8 mouse cellular contexts compared by ENCODE assay signal in the genomic region with DNA sequence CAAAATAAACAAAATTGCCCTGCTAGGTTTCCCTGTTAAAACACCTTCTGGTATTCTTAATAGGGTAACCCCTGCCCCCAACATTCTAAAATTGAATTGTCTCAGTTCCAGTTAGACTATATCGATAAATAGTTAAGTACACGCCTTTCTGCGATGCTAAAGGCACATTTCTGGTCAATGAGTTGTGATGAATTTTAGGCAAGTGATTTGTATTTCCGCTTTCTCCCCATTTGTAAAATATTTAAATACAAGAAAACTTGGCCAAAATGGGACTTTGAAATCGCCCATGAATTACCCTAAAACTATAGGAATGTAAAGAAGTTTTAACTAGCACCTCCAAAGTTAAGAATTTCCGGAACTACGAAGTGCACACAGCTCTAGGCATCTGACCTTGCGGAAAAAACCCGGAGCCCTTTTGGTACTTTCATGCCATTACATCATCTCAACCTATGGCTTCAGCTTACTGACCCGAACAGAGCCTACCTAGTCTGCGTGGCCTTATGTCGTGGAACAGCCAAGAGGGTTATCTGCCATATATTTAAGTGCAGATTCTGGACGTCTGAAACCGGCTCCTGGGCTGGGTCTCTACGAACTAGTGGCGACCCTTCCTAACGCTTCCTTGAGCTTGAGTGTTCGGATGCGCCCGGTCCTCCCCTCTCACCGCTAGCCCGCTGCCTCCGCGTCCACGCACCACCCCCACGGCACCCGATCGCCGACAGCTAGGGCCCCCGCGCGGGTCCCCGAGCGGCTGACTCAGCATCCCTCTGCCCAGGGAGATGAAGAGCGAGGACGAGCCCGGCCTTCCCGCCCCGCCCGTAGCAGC. TPM values are rescaled to one million over a fixed set of nuclear protein-coding genes. Genes with fewer than 3 reads are reported as not detected.
DNase-seq lines count a peak whose midpoint lies in the region; ATAC-seq and TF ChIP-seq lines count a peak whose summit lies in the region.

No protein-coding gene starts in this region.

- no peak for DNase-seq in kidney, adult 9 months
- DNase-seq in MEL (ENCODE audit: low read depth, low spot score), result peak; percentile 78
- no peak for DNase-seq in left cerebral cortex, postnatal 10 days (ENCODE audit: extremely low spot score in 1 of 2, low spot score in 2 of 2)
- no peak for DNase-seq in right cerebral cortex, postnatal 10 days (ENCODE audit: low spot score in 2 of 2)

- H3K27ac ChIP-seq in kidney, embryonic 15.5 days, result peak overlapping the region; percentile 92
- peak overlapping the region; percentile 95 for H3K27ac ChIP-seq in MEL (ENCODE audit: control insufficient read depth, low read depth, low read length)
- peak overlapping the region; percentile 67; the same call in 1 of the 2 replicates for H3K27ac ChIP-seq in limb, embryonic 13.5 days
- H3K27ac ChIP-seq in neural tube, embryonic 13.5 days (replicated peaks), result peak overlapping the region; percentile 80

- no peak for TF ChIP-seq CTCF in MEL (IDR thresholded peaks at IDR 0.05 in 2 of 3, conservative IDR thresholded peaks at IDR 0.05 in 1 of 3; ENCODE audit: control insufficient read depth in 1 of 3, insufficient read depth in 1 of 3, low read depth in 2 of 3, low read length in 3 of 3, poor library complexity in 1 of 3, severe bottlenecking in 1 of 3)

- no peaks in the 10 kb centered on the region for H3K27me3 ChIP-seq in kidney, embryonic 15.5 days
- H3K27me3 ChIP-seq in MEL (ENCODE audit: control insufficient read depth in 1 of 2, insufficient read depth in 2 of 2, low read length in 2 of 2), result no peaks in the 10 kb centered on the region
- H3K27me3 ChIP-seq in limb, embryonic 13.5 days, result no peaks in the 10 kb centered on the region
- H3K27me3 ChIP-seq in neural tube, embryonic 13.5 days, result no peaks in the 10 kb centered on the region

- peaks cover 17% of the 10 kb centered on the region for H3K79me2 ChIP-seq in MEL (ENCODE audit: control insufficient read depth, insufficient read depth, low read length, poor library complexity)

- H3K4me1 ChIP-seq in kidney, embryonic 15.5 days, result peaks cover 8% of the 10 kb centered on the region
- peaks cover 0 to 8% of the 10 kb centered on the region in 2 experiments; a peak in 3 of 4 replicates for H3K4me1 ChIP-seq in MEL (ENCODE audit: control insufficient read depth in 1 of 2, insufficient read depth in 2 of 2, low read length in 2 of 2)
- peaks cover 6% of the 10 kb centered on the region; the same call in 1 of the 2 replicates for H3K4me1 ChIP-seq in limb, embryonic 13.5 days
- peaks cover 12% of the 10 kb centered on the region for H3K4me1 ChIP-seq in neural tube, embryonic 13.5 days (replicated peaks)

- no peak for TF ChIP-seq RAD21 in MEL (IDR thresholded peaks at IDR 0.05; ENCODE audit: low read depth, low read length)

- intact Hi-C loops in left cerebral cortex, postnatal 10 days (cut with DNase I), result no loop called here

- no peak; a peak in 1 of 4 replicates for TF ChIP-seq POLR2A in MEL (IDR thresholded peaks at IDR 0.05; ENCODE audit: control insufficient read depth in 1 of 2, insufficient read depth in 1 of 2, low read depth in 1 of 2, low read length in 2 of 2, poor library complexity in 1 of 2)

- no peaks in the 10 kb centered on the region for H3K9me3 ChIP-seq in kidney, embryonic 15.5 days (replicated peaks)
- H3K9me3 ChIP-seq in MEL (replicated peaks; ENCODE audit: insufficient read depth, low read length), result no peaks in the 10 kb centered on the region
- no peaks in the 10 kb centered on the region for H3K9me3 ChIP-seq in limb, embryonic 13.5 days
- no peaks in the 10 kb centered on the region for H3K9me3 ChIP-seq in neural tube, embryonic 13.5 days

- ATAC-seq in kidney, embryonic 15.5 days (replicated peaks; ENCODE audit: low FRiP score), result peak; percentile 10; the same call in 1 of the 2 replicates
- peak; percentile 79 for ATAC-seq in erythroblast, adult 5-6 weeks (replicated peaks; ENCODE audit: low FRiP score, poor library complexity, severe bottlenecking)
- no peak for ATAC-seq in limb, embryonic 13.5 days (ENCODE audit: low FRiP score, low read depth)
- no peak for ATAC-seq in neural tube, embryonic 13.5 days (ENCODE audit: low read depth)

- no peak for TF ChIP-seq EP300 in MEL (IDR thresholded peaks at IDR 0.05; ENCODE audit: low read depth in 1 of 2, low read length in 2 of 2)

- peak overlapping the region; percentile 56 for H3K4me2 ChIP-seq in kidney, embryonic 15.5 days
- peak overlapping the region; percentile 69 for H3K4me2 ChIP-seq in limb, embryonic 13.5 days (replicated peaks)
- H3K4me2 ChIP-seq in neural tube, embryonic 13.5 days, result peak overlapping the region; percentile 71

- peak overlapping the region; percentile 96 for H3K4me3 ChIP-seq in kidney, embryonic 15.5 days (replicated peaks)
- peak overlapping the region; percentile 91 to 92 for H3K4me3 ChIP-seq in MEL (ENCODE audit: control insufficient read depth in 1 of 2, insufficient read depth in 1 of 2, low read depth in 2 of 2, low read length in 2 of 2)
- peak overlapping the region; percentile 88 for H3K4me3 ChIP-seq in limb, embryonic 13.5 days
- peak overlapping the region; percentile 89 for H3K4me3 ChIP-seq in neural tube, embryonic 13.5 days

- 2% methylated on average over 40 of the region's 40 CpGs for WGBS in kidney, embryonic 15.5 days
- 3% methylated on average over 40 of the region's 40 CpGs for WGBS in limb, embryonic 13.5 days
- WGBS in neural tube, embryonic 13.5 days, result 2% methylated on average over 40 of the region's 40 CpGs

- H3K9ac ChIP-seq in kidney, embryonic 15.5 days, result peak overlapping the region; percentile 90
- peak overlapping the region; percentile 89 for H3K9ac ChIP-seq in MEL (ENCODE audit: control insufficient read depth, low read depth, low read length, poor library complexity, severe bottlenecking)
- H3K9ac ChIP-seq in limb, embryonic 13.5 days, result peak overlapping the region; percentile 92
- H3K9ac ChIP-seq in neural tube, embryonic 13.5 days, result peak overlapping the region; percentile 87

- peaks cover 34% of the 10 kb centered on the region for H3K36me3 ChIP-seq in kidney, embryonic 15.5 days
- H3K36me3 ChIP-seq in MEL (ENCODE audit: control insufficient read depth in 1 of 2, insufficient read depth in 2 of 2, low read length in 2 of 2), result peaks cover 19 to 27% of the 10 kb centered on the region in 2 experiments
- peaks cover 25% of the 10 kb centered on the region for H3K36me3 ChIP-seq in limb, embryonic 13.5 days
- peaks cover 24% of the 10 kb centered on the region for H3K36me3 ChIP-seq in neural tube, embryonic 13.5 days

TF ChIP-seq in MEL, 35 proteins besides CTCF, POLR2A, EP300 and RAD21:
- TF ChIP-seq GABPA (IDR thresholded peaks at IDR 0.05; ENCODE audit: low read depth, low read length), result no peak
- peak; percentile 56 for TF ChIP-seq MYC (IDR thresholded peaks at IDR 0.05; ENCODE audit: low read depth, low read length)
- peak; percentile 55; the same call in 1 of the 2 replicates for TF ChIP-seq MAX (IDR thresholded peaks at IDR 0.05; ENCODE audit: low read length)
- no peak; the same call in 1 of the 2 replicates for TF ChIP-seq MXI1 (IDR thresholded peaks at IDR 0.05; ENCODE audit: low read depth, low read length)
- no peak for TF ChIP-seq NRF1 (IDR thresholded peaks at IDR 0.05; ENCODE audit: insufficient read depth, low read depth, low read length, poor library complexity, severe bottlenecking)
- 0 out of 2 replicates have a peak, but pooled peaks have one; percentile 71 for TF ChIP-seq CHD1 (IDR thresholded peaks at IDR 0.05; ENCODE audit: low read depth, low read length)
- peak; percentile 39; the same call in 1 of the 2 replicates for TF ChIP-seq SIN3A (IDR thresholded peaks at IDR 0.05; ENCODE audit: low read length)
- TF ChIP-seq ELF1 (IDR thresholded peaks at IDR 0.05; ENCODE audit: low read depth, low read length), result peak; percentile 29; the same call in 1 of the 2 replicates
- no peak for TF ChIP-seq CHD2 (IDR thresholded peaks at IDR 0.05; ENCODE audit: low read length)
- TF ChIP-seq KAT2A (conservative IDR thresholded peaks at IDR 0.05; ENCODE audit: low read depth, low read length), result 0 out of 2 replicates have a peak, but pooled peaks have one; percentile 9
TF ChIP-seq in MEL: peak in this region for 6.

RNA-seq across cellular contexts. Expression of a gene that starts 0.6 kb away (rescaled TPM):
- polyA plus RNA-seq in kidney, embryonic 15.5 days (2015; fragmentation: Nextera tagmentation; extraction: Ambion mirVana), result 229 TPM in 2 replicates
- 138 and 178 TPM in 2 replicates for total RNA-seq in MEL (2012; rRNA removed)
- 100 to 1,000 TPM; 108 to 279 TPM for polyA plus RNA-seq in MEL (2012; ENCODE audit: insufficient read depth in 1 of 2, insufficient read length in 2 of 2, low read depth in 1 of 2, low replicate concordance in 2 of 2, missing spikeins in 1 of 2)
- 190 and 199 TPM in 2 replicates for total RNA-seq in erythroblast, adult 5-6 weeks (2015; ENCODE audit: low replicate concordance)
- 230 and 266 TPM in 2 replicates for total RNA-seq in erythroblast, adult 5-6 weeks (2017; ENCODE audit: low replicate concordance)
- 173 and 175 TPM in 2 replicates for polyA plus RNA-seq in limb, embryonic 13.5 days (2015; fragmentation: Nextera tagmentation; extraction: Ambion mirVana)
- 202 and 208 TPM in 2 replicates for polyA plus RNA-seq in neural tube, embryonic 13.5 days (2015; fragmentation: Nextera tagmentation; extraction: Ambion mirVana)
- total RNA-seq in left cerebral cortex, postnatal 10 days (2021), result 100 to 1,000 TPM; 250 to 257 TPM

RNA-seq across cellular contexts. Expression of a gene that starts 20.7 kb away (rescaled TPM):
- 0.71 and 3.1 TPM in 2 replicates for polyA plus RNA-seq in kidney, embryonic 15.5 days (2015; fragmentation: Nextera tagmentation; extraction: Ambion mirVana)
- total RNA-seq in MEL (2012; rRNA removed), result not detected in 2 replicates
- under 1 TPM in 1 of 2 experiments, not detected in 1; 0.14 TPM for polyA plus RNA-seq in MEL (2012; ENCODE audit: insufficient read depth in 1 of 2, insufficient read length in 2 of 2, low read depth in 1 of 2, low replicate concordance in 2 of 2, missing spikeins in 1 of 2)
- not detected in 2 replicates for total RNA-seq in erythroblast, adult 5-6 weeks (2015; ENCODE audit: low replicate concordance)
- total RNA-seq in erythroblast, adult 5-6 weeks (2017; ENCODE audit: low replicate concordance), result not detected in 2 replicates
- polyA plus RNA-seq in limb, embryonic 13.5 days (2015; fragmentation: Nextera tagmentation; extraction: Ambion mirVana), result 1.3 TPM in 2 replicates
- 0.36 TPM in 1 of 2 replicates, not detected in the other for polyA plus RNA-seq in neural tube, embryonic 13.5 days (2015; fragmentation: Nextera tagmentation; extraction: Ambion mirVana)
- total RNA-seq in left cerebral cortex, postnatal 10 days (2021), result under 1 TPM in 1 of 2 experiments, not detected in 1; 0.79 TPM

RNA-seq across cellular contexts. Expression of a gene that starts 36.4 kb away (rescaled TPM):
- 2.7 and 3.1 TPM in 2 replicates for polyA plus RNA-seq in kidney, embryonic 15.5 days (2015; fragmentation: Nextera tagmentation; extraction: Ambion mirVana)
- total RNA-seq in MEL (2012; rRNA removed), result not detected in 2 replicates
- polyA plus RNA-seq in MEL (2012; ENCODE audit: insufficient read depth in 1 of 2, insufficient read length in 2 of 2, low read depth in 1 of 2, low replicate concordance in 2 of 2, missing spikeins in 1 of 2), result not detected
- 0.42 TPM in 1 of 2 replicates, not detected in the other for total RNA-seq in erythroblast, adult 5-6 weeks (2015; ENCODE audit: low replicate concordance)
- not detected in 2 replicates for total RNA-seq in erythroblast, adult 5-6 weeks (2017; ENCODE audit: low replicate concordance)
- 0.04 and 0.11 TPM in 2 replicates for polyA plus RNA-seq in limb, embryonic 13.5 days (2015; fragmentation: Nextera tagmentation; extraction: Ambion mirVana)
- polyA plus RNA-seq in neural tube, embryonic 13.5 days (2015; fragmentation: Nextera tagmentation; extraction: Ambion mirVana), result 5.0 and 5.5 TPM in 2 replicates
- total RNA-seq in left cerebral cortex, postnatal 10 days (2021), result 10 to 100 TPM; 16.1 to 19.1 TPM

Comparison
In these comparisons a context has a peak if more than half of its experiments do, and no peak if none do; other contexts are left out.
1. ATAC-seq: peak in kidney, embryonic 15.5 days (single experiment) and erythroblast, adult 5-6 weeks (single experiment); none in limb, embryonic 13.5 days (single experiment) and neural tube, embryonic 13.5 days (single experiment).
2. Peak in every context shown above with its lines, with median percentiles within 50 percentile points of each other: H3K27ac ChIP-seq, H3K4me2 ChIP-seq, H3K4me3 ChIP-seq and H3K9ac ChIP-seq.